Mouse (Mus musculus): Measurements from ENCODE around the gene Gm7138.
"Not testable (repeated sequence)": the region's sequence is repeated elsewhere in the genome, so short reads cannot be mapped to it uniquely, and the experiment has no call there.

The Gm7138 gene

GRCm38 (mm10) chr10:77776844-77777243 is at the start of gene Gm7138:
Gene Gm7138, minus strand, starts transcription at chr10:77776944.
- DNase-seq (ENCODE audit: low read depth), result not testable (repeated sequence)

GRCm38 (mm10) chr10:77819203-77819602 is 42.5 kb upstream of the Gm7138 start:
- DNase-seq (ENCODE audit: low read depth), result no peak

GRCm38 (mm10) chr10:77818523-77818922 is 41.8 kb upstream of the Gm7138 start:
- no peak for DNase-seq (ENCODE audit: low read depth)

GRCm38 (mm10) chr10:77815514-77815913 is 38.8 kb upstream of the Gm7138 start:
- no peak for DNase-seq (ENCODE audit: low read depth)

GRCm38 (mm10) chr10:77814382-77814781 is 37.6 kb upstream of the Gm7138 start, which contains the start of gene Gm2696:
Gene Gm2696, plus strand, starts transcription at chr10:77814682.
- DNase-seq (ENCODE audit: low read depth), result no peak

GRCm38 (mm10) chr10:77811743-77812142 is 35.0 kb upstream of the Gm7138 start, which contains the start of gene Gm9507:
Gene Gm9507, minus strand, starts transcription at chr10:77811843.
- no peak for DNase-seq (ENCODE audit: low read depth)

GRCm38 (mm10) chr10:77804095-77804494 is 27.4 kb upstream of the Gm7138 start:
- DNase-seq (ENCODE audit: low read depth), result no peak

- no peak for DNase-seq (ENCODE audit: low read depth)
Measured at GRCm38 (mm10) chr10:77798921-77799508, 22.3 kb upstream of the Gm7138 start, which contains the start of gene Gm19668. Gene Gm19668, minus strand, starts transcription at chr10:77799133.

- DNase-seq (ENCODE audit: low read depth), result not testable (repeated sequence)
Measured at GRCm38 (mm10) chr10:77798164-77798920, 21.6 kb upstream of the Gm7138 start.

GRCm38 (mm10) chr10:77797677-77798076 is 20.9 kb upstream of the Gm7138 start:
- DNase-seq (ENCODE audit: low read depth), result no peak

- no peak for DNase-seq (ENCODE audit: low read depth)
Measured at GRCm38 (mm10) chr10:77794976-77795375, 18.2 kb upstream of the Gm7138 start, which contains the start of gene Gm9639. Gene Gm9639, minus strand, starts transcription at chr10:77795076.

- DNase-seq (ENCODE audit: low read depth), result no peak
Measured at GRCm38 (mm10) chr10:77788621-77789020, 11.9 kb upstream of the Gm7138 start.

GRCm38 (mm10) chr10:77787876-77788275 is 11.1 kb upstream of the Gm7138 start, which contains the start of gene Gm7137:
Gene Gm7137, minus strand, starts transcription at chr10:77788200.
- DNase-seq (ENCODE audit: low read depth), result not testable (repeated sequence)

GRCm38 (mm10) chr10:77783396-77783795 is 6.7 kb upstream of the Gm7138 start:
- DNase-seq (ENCODE audit: low read depth), result not testable (repeated sequence)

- DNase-seq (ENCODE audit: low read depth), result not testable (repeated sequence)
Measured at GRCm38 (mm10) chr10:77782442-77782841, 5.7 kb upstream of the Gm7138 start, which contains the start of gene Gm3250. Gene Gm3250, minus strand, starts transcription at chr10:77782542.

GRCm38 (mm10) chr10:77772142-77772541 is 4.6 kb downstream of the Gm7138 start:
- DNase-seq (ENCODE audit: low read depth), result not testable (repeated sequence)

- DNase-seq (ENCODE audit: low read depth), result not testable (repeated sequence)
Measured at GRCm38 (mm10) chr10:77771225-77771624, 5.5 kb downstream of the Gm7138 start, which contains the start of gene Gm3238. Gene Gm3238, minus strand, starts transcription at chr10:77771325.

GRCm38 (mm10) chr10:77769727-77770126 is 7.0 kb downstream of the Gm7138 start:
- DNase-seq (ENCODE audit: low read depth), result no peak

GRCm38 (mm10) chr10:77759582-77759981 is 17.2 kb downstream of the Gm7138 start, which contains the start of gene Gm3233:
Gene Gm3233, minus strand, starts transcription at chr10:77759682.
- not testable (repeated sequence) for DNase-seq (ENCODE audit: low read depth)

GRCm38 (mm10) chr10:77753448-77753847 is 23.3 kb downstream of the Gm7138 start:
- no peak for DNase-seq (ENCODE audit: low read depth)

- DNase-seq (ENCODE audit: low read depth), result not testable (repeated sequence)
Measured at GRCm38 (mm10) chr10:77752312-77752711, 24.4 kb downstream of the Gm7138 start.

GRCm38 (mm10) chr10:77751254-77751653 is 25.5 kb downstream of the Gm7138 start, which contains the start of gene Gm9736:
Gene Gm9736, minus strand, starts transcription at chr10:77751354.
- DNase-seq (ENCODE audit: low read depth), result not testable (repeated sequence)

- DNase-seq (ENCODE audit: low read depth), result not testable (repeated sequence)
Measured at GRCm38 (mm10) chr10:77750686-77751085, 26.1 kb downstream of the Gm7138 start.
